Mouse (Mus musculus): ENCODE data around the gene Lamc1. TPM values are rescaled to one million over a fixed set of nuclear protein-coding genes. Genes with fewer than 3 reads are reported as not detected.

The Lamc1 gene
- polyA plus RNA-seq, 1 experiment from 2014 or later: 37.0 TPM

- WGBS: 89% methylated on average over 12 of the region's 12 CpGs
- no peaks in the 10 kb centered on the region for H3K27me3 ChIP-seq (ENCODE audit: control insufficient read depth, insufficient read depth, low read length)
- no peak overlapping the region for H3K9ac ChIP-seq (ENCODE audit: low read length)
- no peak overlapping the region for H3K4me2 ChIP-seq (ENCODE audit: low read depth)
- DNase-seq (ENCODE audit: low spot score) (no peak), ATAC-seq (ENCODE audit: insufficient read depth, low FRiP score, low TSS enrichment) (no peak)
- H3K9me3 ChIP-seq (ENCODE audit: control insufficient read depth, low read length): no peaks in the 10 kb centered on the region
- H3K4me1 ChIP-seq (ENCODE audit: control insufficient read depth, insufficient read depth, low read length): no peaks in the 10 kb centered on the region; the same call in 1 of the 2 replicates
- H3K36me3 ChIP-seq (ENCODE audit: control insufficient read depth, insufficient read depth, low read length): no peaks in the 10 kb centered on the region
- no peak overlapping the region for H3K27ac ChIP-seq (ENCODE audit: low read depth, low read length)
- no peak overlapping the region for H3K4me3 ChIP-seq (ENCODE audit: low read depth, low read length)
Measured at GRCm38 (mm10) chr1:153321404-153321803, 11.2 kb downstream of the Lamc1 start.

- H3K27ac ChIP-seq (ENCODE audit: low read depth, low read length): no peak overlapping the region
- no peak overlapping the region for H3K4me3 ChIP-seq (ENCODE audit: low read depth, low read length)
- ATAC-seq (ENCODE audit: insufficient read depth, low FRiP score, low TSS enrichment): no peak
- no peak overlapping the region for H3K4me2 ChIP-seq (ENCODE audit: low read depth)
- 43% methylated on average over 6 of the region's 6 CpGs for WGBS
- no peaks in the 10 kb centered on the region; the same call in 1 of the 2 replicates for H3K4me1 ChIP-seq (ENCODE audit: control insufficient read depth, insufficient read depth, low read length)
- DNase-seq (ENCODE audit: low spot score): no peak
- H3K27me3 ChIP-seq (ENCODE audit: control insufficient read depth, insufficient read depth, low read length): no peaks in the 10 kb centered on the region
- H3K9ac ChIP-seq (ENCODE audit: low read length): no peak overlapping the region
- no peaks in the 10 kb centered on the region for H3K9me3 ChIP-seq (ENCODE audit: control insufficient read depth, low read length)
- no peaks in the 10 kb centered on the region for H3K36me3 ChIP-seq (ENCODE audit: control insufficient read depth, insufficient read depth, low read length)
Measured at GRCm38 (mm10) chr1:153320554-153321147, 11.9 kb downstream of the Lamc1 start.

- Histone ChIP-seq H3K36me3 (ENCODE audit: control insufficient read depth, insufficient read depth, low read length) (no peaks in the 10 kb centered on the region), H3K9me3 (ENCODE audit: control insufficient read depth, low read length) (no peaks in the 10 kb centered on the region), H3K27ac (ENCODE audit: low read depth, low read length) (no peak overlapping the region), H3K9ac (ENCODE audit: low read length) (no peak overlapping the region), H3K4me2 (ENCODE audit: low read depth) (no peak overlapping the region), H3K4me3 (ENCODE audit: low read depth, low read length) (no peak overlapping the region), H3K4me1 (ENCODE audit: control insufficient read depth, insufficient read depth, low read length) (no peaks in the 10 kb centered on the region; the same call in 1 of the 2 replicates), H3K27me3 (ENCODE audit: control insufficient read depth, insufficient read depth, low read length) (no peaks in the 10 kb centered on the region)
- 66% methylated on average over 4 of the region's 4 CpGs for WGBS
- ATAC-seq (ENCODE audit: insufficient read depth, low FRiP score, low TSS enrichment) (no peak), DNase-seq (ENCODE audit: low spot score) (no peak)
Measured at GRCm38 (mm10) chr1:153320121-153320520, 12.5 kb downstream of the Lamc1 start.

- H3K9ac ChIP-seq (ENCODE audit: low read length): no peak overlapping the region
- no peaks in the 10 kb centered on the region for H3K9me3 ChIP-seq (ENCODE audit: control insufficient read depth, low read length)
- H3K27ac ChIP-seq (ENCODE audit: low read depth, low read length): no peak overlapping the region
- 97% methylated on average over 1 of the region's 1 CpGs for WGBS
- no peak overlapping the region for H3K4me3 ChIP-seq (ENCODE audit: low read depth, low read length)
- no peaks in the 10 kb centered on the region for H3K27me3 ChIP-seq (ENCODE audit: control insufficient read depth, insufficient read depth, low read length)
- H3K36me3 ChIP-seq (ENCODE audit: control insufficient read depth, insufficient read depth, low read length): no peaks in the 10 kb centered on the region
- DNase-seq (ENCODE audit: low spot score) (no peak), ATAC-seq (ENCODE audit: insufficient read depth, low FRiP score, low TSS enrichment) (no peak)
- H3K4me1 ChIP-seq (ENCODE audit: control insufficient read depth, insufficient read depth, low read length): no peaks in the 10 kb centered on the region; the same call in 1 of the 2 replicates
- H3K4me2 ChIP-seq (ENCODE audit: low read depth): no peak overlapping the region
Measured at GRCm38 (mm10) chr1:153318741-153319140, 13.8 kb downstream of the Lamc1 start.

- Histone ChIP-seq H3K27me3 (ENCODE audit: control insufficient read depth, insufficient read depth, low read length) (no peaks in the 10 kb centered on the region), H3K4me1 (ENCODE audit: control insufficient read depth, insufficient read depth, low read length) (no peaks in the 10 kb centered on the region; the same call in 1 of the 2 replicates), H3K9me3 (ENCODE audit: control insufficient read depth, low read length) (no peaks in the 10 kb centered on the region), H3K9ac (ENCODE audit: low read length) (no peak overlapping the region), H3K27ac (ENCODE audit: low read depth, low read length) (no peak overlapping the region), H3K36me3 (ENCODE audit: control insufficient read depth, insufficient read depth, low read length) (no peaks in the 10 kb centered on the region), H3K4me3 (ENCODE audit: low read depth, low read length) (no peak overlapping the region), H3K4me2 (ENCODE audit: low read depth) (no peak overlapping the region)
- ATAC-seq (ENCODE audit: insufficient read depth, low FRiP score, low TSS enrichment): no peak
- 96% methylated on average over 7 of the region's 7 CpGs for whole genome bisulfite sequencing
- no peak for DNase-seq (ENCODE audit: low spot score)
Measured at GRCm38 (mm10) chr1:153318287-153318686, 14.3 kb downstream of the Lamc1 start.

GRCm38 (mm10) chr1:153317486-153318260 is 14.9 kb downstream of the Lamc1 start:
- no peak for ATAC-seq (ENCODE audit: insufficient read depth, low FRiP score, low TSS enrichment)
- WGBS: 71% methylated on average over 16 of the region's 16 CpGs
- no peaks in the 10 kb centered on the region for H3K36me3 ChIP-seq (ENCODE audit: control insufficient read depth, insufficient read depth, low read length)
- no peaks in the 10 kb centered on the region; the same call in 1 of the 2 replicates for H3K4me1 ChIP-seq (ENCODE audit: control insufficient read depth, insufficient read depth, low read length)
- H3K9me3 ChIP-seq (ENCODE audit: control insufficient read depth, low read length): no peaks in the 10 kb centered on the region
- no peak overlapping the region for H3K4me2 ChIP-seq (ENCODE audit: low read depth)
- no peak overlapping the region for H3K27ac ChIP-seq (ENCODE audit: low read depth, low read length)
- H3K4me3 ChIP-seq (ENCODE audit: low read depth, low read length): no peak overlapping the region
- DNase-seq (ENCODE audit: low spot score): no peak
- H3K9ac ChIP-seq (ENCODE audit: low read length): no peak overlapping the region
- H3K27me3 ChIP-seq (ENCODE audit: control insufficient read depth, insufficient read depth, low read length): no peaks in the 10 kb centered on the region

GRCm38 (mm10) chr1:153316956-153317355 is 15.6 kb downstream of the Lamc1 start:
- no peak overlapping the region for H3K4me3 ChIP-seq (ENCODE audit: low read depth, low read length)
- no peak for DNase-seq (ENCODE audit: low spot score)
- no peak overlapping the region for H3K4me2 ChIP-seq (ENCODE audit: low read depth)
- no peaks in the 10 kb centered on the region; the same call in 1 of the 2 replicates for H3K4me1 ChIP-seq (ENCODE audit: control insufficient read depth, insufficient read depth, low read length)
- H3K36me3 ChIP-seq (ENCODE audit: control insufficient read depth, insufficient read depth, low read length): no peaks in the 10 kb centered on the region
- no peak overlapping the region for H3K27ac ChIP-seq (ENCODE audit: low read depth, low read length)
- WGBS: 53% methylated on average over 8 of the region's 8 CpGs
- H3K9ac ChIP-seq (ENCODE audit: low read length): no peak overlapping the region
- ATAC-seq (ENCODE audit: insufficient read depth, low FRiP score, low TSS enrichment): no peak
- H3K27me3 ChIP-seq (ENCODE audit: control insufficient read depth, insufficient read depth, low read length): no peaks in the 10 kb centered on the region
- H3K9me3 ChIP-seq (ENCODE audit: control insufficient read depth, low read length): no peaks in the 10 kb centered on the region

GRCm38 (mm10) chr1:153316286-153316685 is 16.3 kb downstream of the Lamc1 start:
- Histone ChIP-seq H3K9me3 (ENCODE audit: control insufficient read depth, low read length) (no peaks in the 10 kb centered on the region), H3K27me3 (ENCODE audit: control insufficient read depth, insufficient read depth, low read length) (no peaks in the 10 kb centered on the region), H3K4me3 (ENCODE audit: low read depth, low read length) (no peak overlapping the region), H3K9ac (ENCODE audit: low read length) (no peak overlapping the region), H3K4me1 (ENCODE audit: control insufficient read depth, insufficient read depth, low read length) (no peaks in the 10 kb centered on the region; the same call in 1 of the 2 replicates), H3K27ac (ENCODE audit: low read depth, low read length) (no peak overlapping the region), H3K36me3 (ENCODE audit: control insufficient read depth, insufficient read depth, low read length) (no peaks in the 10 kb centered on the region), H3K4me2 (ENCODE audit: low read depth) (no peak overlapping the region)
- no peak for ATAC-seq (ENCODE audit: insufficient read depth, low FRiP score, low TSS enrichment)
- DNase-seq (ENCODE audit: low spot score): no peak

GRCm38 (mm10) chr1:153315121-153315520 is 17.5 kb downstream of the Lamc1 start:
- Histone ChIP-seq H3K36me3 (ENCODE audit: control insufficient read depth, insufficient read depth, low read length) (no peaks in the 10 kb centered on the region), H3K4me3 (ENCODE audit: low read depth, low read length) (no peak overlapping the region), H3K27me3 (ENCODE audit: control insufficient read depth, insufficient read depth, low read length) (no peaks in the 10 kb centered on the region), H3K4me1 (ENCODE audit: control insufficient read depth, insufficient read depth, low read length) (no peaks in the 10 kb centered on the region; the same call in 1 of the 2 replicates), H3K27ac (ENCODE audit: low read depth, low read length) (no peak overlapping the region), H3K9me3 (ENCODE audit: control insufficient read depth, low read length) (no peaks in the 10 kb centered on the region), H3K9ac (ENCODE audit: low read length) (no peak overlapping the region), H3K4me2 (ENCODE audit: low read depth) (no peak overlapping the region)
- ATAC-seq (ENCODE audit: insufficient read depth, low FRiP score, low TSS enrichment) (no peak), DNase-seq (ENCODE audit: low spot score) (no peak)
- WGBS: 92% methylated on average over 6 of the region's 6 CpGs
